Mouse (Mus musculus) splenic B cell, adult 2 months (primary cell): ENCODE measurements around the gene Tapbp.
"Not testable (repeated sequence)": the region's sequence is repeated elsewhere in the genome, so short reads cannot be mapped to it uniquely, and the experiment has no call there.

Source experiments
- DNase-seq: peaks from one replicate; pipeline ENCODE4 v3.0.0-alpha.2; 2011; ENCODE audit warnings: low read depth, low spot score
- H3K27me3 ChIP-seq: 2 replicates; pipeline ENCODE4 v1.6.1; 2012; ENCODE audit warnings: mild to moderate bottlenecking, low read length, moderate library complexity, mixed read lengths; ENCODE audit not compliant: control insufficient read depth, poor library complexity, insufficient read depth, severe bottlenecking
- H3K36me3 ChIP-seq: 2 replicates; pipeline ENCODE4 v1.6.1; 2012; ENCODE audit warnings: mild to moderate bottlenecking, low read length, moderate library complexity, mixed read lengths; ENCODE audit not compliant: control insufficient read depth, poor library complexity, insufficient read depth, severe bottlenecking

Tapbp gene

GRCm38 (mm10) chr17:33899642-33900041 is 16.1 kb upstream of the Tapbp start:
- H3K27me3 ChIP-seq, result no peaks in the 10 kb centered on the region
- no peak for DNase-seq
- H3K36me3 ChIP-seq, result no peaks in the 10 kb centered on the region

DNA sequence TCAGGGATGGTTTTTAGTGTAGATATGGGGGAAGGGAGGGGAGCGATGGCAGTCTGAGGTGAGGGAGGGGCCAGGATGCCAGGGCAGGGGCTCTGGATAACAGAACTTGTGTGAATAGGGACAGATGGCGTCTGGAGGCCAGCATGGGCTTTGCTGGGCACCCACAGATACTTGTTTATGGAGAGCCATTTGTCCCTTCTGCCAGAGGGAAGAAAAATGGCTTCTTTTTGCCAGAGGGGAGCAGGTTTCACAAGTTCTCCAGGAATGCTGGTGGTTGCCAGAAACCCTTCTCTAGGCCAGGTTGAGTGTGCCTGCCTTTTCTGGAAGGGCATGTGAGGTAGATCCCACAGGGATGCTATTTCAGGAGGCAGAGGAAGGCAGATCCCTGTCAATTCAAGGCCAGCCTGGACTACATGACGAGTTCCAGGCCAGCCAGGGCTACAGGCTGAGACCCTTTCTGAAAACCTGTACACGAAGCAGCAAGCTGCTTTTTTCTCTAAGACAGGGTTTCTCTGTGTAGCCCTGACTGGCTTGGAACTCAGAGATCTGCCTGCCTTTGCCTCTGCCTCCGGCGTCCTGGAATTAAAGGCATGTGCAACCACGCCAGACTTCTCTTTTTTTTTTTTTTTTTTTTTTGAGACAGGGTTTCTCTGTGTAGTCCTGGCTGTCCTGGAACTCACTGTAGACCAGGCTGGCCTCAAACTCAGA is 15.3 kb upstream of the Tapbp start:
- no peak for DNase-seq
- Histone ChIP-seq H3K36me3 (no peaks in the 10 kb centered on the region), H3K27me3 (no peaks in the 10 kb centered on the region)

GRCm38 (mm10) chr17:33900989-33901314 is 14.7 kb upstream of the Tapbp start:
- DNase-seq, result no peak
- Histone ChIP-seq H3K27me3 (no peaks in the 10 kb centered on the region), H3K36me3 (no peaks in the 10 kb centered on the region)

- DNase-seq, result no peak
- Histone ChIP-seq H3K27me3 (no peaks in the 10 kb centered on the region), H3K36me3 (no peaks in the 10 kb centered on the region)
Observed at GRCm38 (mm10) chr17:33901653-33902052, 14.0 kb upstream of the Tapbp start.

DNA sequence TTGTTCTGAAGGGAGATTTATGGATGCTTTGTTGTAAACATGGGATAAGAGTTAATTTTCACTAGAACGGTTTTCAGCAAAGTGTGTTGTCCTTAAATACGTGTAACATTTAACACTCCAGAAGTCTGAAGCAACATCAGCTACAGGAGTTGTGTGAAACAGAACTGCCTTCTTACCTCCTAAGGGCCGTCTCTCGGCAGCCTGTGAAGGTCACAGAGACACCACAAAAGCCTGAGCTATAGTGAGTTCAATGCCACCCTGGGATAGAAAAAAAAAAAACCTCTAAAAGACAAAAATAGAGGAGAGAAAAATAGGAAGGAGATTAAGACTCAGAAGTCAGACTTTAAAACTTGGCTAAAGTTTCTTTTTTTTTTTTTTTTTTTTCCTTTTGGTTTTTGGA is 13.6 kb upstream of the Tapbp start:
- H3K27me3 ChIP-seq, result no peaks in the 10 kb centered on the region
- DNase-seq, result no peak

GRCm38 (mm10) chr17:33902491-33902890 is 13.2 kb upstream of the Tapbp start:
- peak; percentile 40 for DNase-seq
- H3K27me3 ChIP-seq, result no peaks in the 10 kb centered on the region
- no peaks in the 10 kb centered on the region for H3K36me3 ChIP-seq

More for the DNA sequence above, 13.6 kb upstream of the Tapbp start:
- H3K36me3 ChIP-seq, result no peaks in the 10 kb centered on the region

GRCm38 (mm10) chr17:33903911-33904651 is 11.6 kb upstream of the Tapbp start:
- not testable (repeated sequence) for H3K27me3 ChIP-seq, H3K36me3 ChIP-seq, DNase-seq

DNA sequence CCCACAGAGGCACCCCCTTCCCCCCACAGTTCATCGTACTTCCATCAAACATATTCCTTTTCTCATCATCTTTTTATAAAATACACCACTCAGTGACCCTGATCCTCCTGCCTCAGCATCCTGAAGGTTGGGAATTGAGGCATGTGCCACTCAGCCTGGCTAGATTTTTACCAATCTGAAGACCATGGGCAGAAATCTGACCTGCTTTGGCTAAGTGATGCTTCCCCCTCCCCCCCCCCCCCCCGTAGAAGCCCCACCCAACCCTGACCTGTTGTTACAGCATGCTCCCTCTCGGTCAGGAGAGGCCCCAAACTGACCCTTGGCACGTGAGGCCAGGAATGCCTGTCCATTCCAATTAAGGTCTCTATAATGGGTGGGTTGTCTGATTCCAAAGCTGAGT is 10.9 kb upstream of the Tapbp start, which contains the start of gene Platr17:
Gene Platr17 (plus strand): TSS at position 301 of the 400 bp plus-strand sequence.
- DNase-seq, H3K36me3 ChIP-seq, H3K27me3 ChIP-seq: not testable (repeated sequence)

- H3K36me3 ChIP-seq, result peaks cover 7% of the 10 kb centered on the region
- peak; percentile 38 for DNase-seq
Observed at GRCm38 (mm10) chr17:33908331-33909076, 7.2 kb upstream of the Tapbp start.

DNA sequence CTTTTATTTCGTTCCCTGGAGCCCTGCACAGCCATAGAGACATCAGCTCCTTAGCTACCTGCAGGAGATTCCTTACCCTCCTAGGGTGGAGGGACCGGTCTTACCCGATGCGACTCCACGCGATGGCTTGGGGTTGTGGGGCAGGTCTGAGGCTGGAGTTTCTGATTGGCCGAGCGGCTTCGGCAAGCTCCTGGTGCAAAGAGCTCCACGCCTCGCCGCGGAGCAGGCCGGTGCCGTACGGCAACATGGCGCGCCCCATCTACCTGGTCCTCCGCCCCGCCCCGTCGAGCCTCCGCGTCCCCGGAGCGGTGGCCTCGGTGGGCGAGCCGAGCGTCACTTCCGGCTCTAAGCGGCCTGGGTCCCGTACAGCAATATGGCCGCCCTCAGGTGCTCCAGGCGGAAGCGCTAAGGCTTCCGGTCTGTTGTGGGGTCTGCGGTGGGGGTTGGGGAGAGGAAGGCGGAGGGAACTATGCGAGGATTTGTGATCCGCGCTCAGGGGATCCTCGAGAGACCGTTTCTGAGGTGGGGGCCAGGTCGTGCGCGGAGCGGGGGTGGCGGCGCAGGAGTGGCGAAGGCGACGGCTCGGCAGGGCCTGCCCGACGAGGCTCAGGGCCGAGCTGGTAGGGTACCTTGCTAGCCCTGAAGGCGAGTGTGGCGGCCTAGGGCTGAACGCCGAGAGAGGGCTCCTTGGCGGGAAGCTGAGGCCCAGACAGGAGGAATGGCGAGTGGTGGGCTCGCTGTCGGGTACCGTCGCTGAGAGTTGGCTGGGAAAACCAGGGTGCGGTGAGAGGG is 6.4 kb upstream of the Tapbp start, which contains the start of gene Daxx:
Gene Daxx (plus strand): TSS at position 338 of the 792 bp plus-strand sequence.
- peaks cover 13% of the 10 kb centered on the region for H3K36me3 ChIP-seq
- DNase-seq, result peak; percentile 98
- no peaks in the 10 kb centered on the region for H3K27me3 ChIP-seq

More at GRCm38 (mm10) chr17:33908331-33909076, 7.2 kb upstream of the Tapbp start:
- H3K27me3 ChIP-seq, result no peaks in the 10 kb centered on the region

DNA sequence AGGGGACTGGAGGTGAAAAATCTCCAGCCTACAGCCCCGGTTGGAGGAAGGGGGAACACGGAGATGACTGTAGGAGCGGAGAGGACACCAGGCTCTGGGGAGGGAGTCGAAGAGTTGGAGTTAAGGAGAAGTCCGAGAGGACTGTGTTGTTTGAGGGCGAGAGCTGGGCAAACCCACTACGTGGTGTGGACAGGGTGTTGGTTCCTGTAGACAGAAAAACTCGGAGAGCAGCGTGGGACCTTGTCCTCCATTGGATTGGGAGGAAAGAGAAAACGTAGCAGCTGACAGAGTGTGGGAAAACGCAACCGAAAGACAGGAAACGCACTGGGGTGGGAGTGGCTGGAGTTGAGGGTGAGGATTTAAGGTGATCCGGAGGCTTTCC is 5.8 kb upstream of the Tapbp start:
- DNase-seq, result peak; percentile 37
- H3K27me3 ChIP-seq, result no peaks in the 10 kb centered on the region

DNA sequence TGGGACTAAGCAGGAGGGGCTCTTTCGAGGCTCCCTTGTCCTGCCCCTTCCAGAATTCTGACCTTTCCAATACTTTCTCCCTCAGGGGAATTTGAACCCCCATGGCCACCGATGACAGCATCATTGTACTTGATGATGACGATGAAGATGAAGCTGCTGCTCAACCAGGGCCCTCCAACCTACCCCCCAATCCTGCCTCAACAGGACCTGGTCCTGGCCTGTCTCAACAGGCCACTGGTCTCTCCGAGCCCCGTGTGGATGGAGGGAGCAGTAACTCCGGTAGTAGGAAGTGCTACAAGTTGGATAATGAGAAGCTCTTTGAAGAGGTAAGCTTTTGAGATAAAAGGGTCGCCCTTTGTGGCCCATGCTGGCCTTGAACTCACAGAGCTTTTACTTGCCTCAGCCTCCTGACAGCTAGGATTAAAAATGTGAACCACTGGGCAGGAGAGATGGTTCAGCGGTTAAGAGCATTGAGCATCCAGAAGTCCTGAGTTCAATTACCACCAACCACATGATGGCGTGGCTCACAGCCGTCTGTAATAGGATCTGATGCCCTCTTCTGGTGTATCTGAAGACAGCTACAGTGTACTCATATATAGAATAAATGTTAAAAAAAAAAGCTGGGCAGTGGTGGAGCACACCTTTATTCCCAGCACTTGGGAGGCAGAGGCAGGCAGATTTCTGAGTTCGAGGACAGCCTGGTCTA is 5.2 kb upstream of the Tapbp start:
- DNase-seq, result peak; percentile 74
- no peaks in the 10 kb centered on the region for H3K27me3 ChIP-seq
- H3K36me3 ChIP-seq, result peaks cover 14% of the 10 kb centered on the region

More for the DNA sequence above, 5.8 kb upstream of the Tapbp start:
- peaks cover 14% of the 10 kb centered on the region for H3K36me3 ChIP-seq

GRCm38 (mm10) chr17:33911052-33911812 is 4.5 kb upstream of the Tapbp start:
- no peaks in the 10 kb centered on the region for H3K27me3 ChIP-seq
- DNase-seq, result no peak
- peaks cover 14% of the 10 kb centered on the region for H3K36me3 ChIP-seq
